Mouse (Mus musculus): ENCODE data around the gene Clk2. TPM values are rescaled to one million over a fixed set of nuclear protein-coding genes. Genes with fewer than 3 reads are reported as not detected.

Gene Clk2
- total RNA-seq, 2 experiments from 2014 or later, result 14.3 to 17.8 TPM

GRCm38 (mm10) chr3:89224796-89225195, 60.2 kb downstream of the Clk2 start:
- DNase-seq, result no peak

- DNase-seq, result no peak
Observed at GRCm38 (mm10) chr3:89225321-89225815, 60.8 kb downstream of the Clk2 start.

- DNase-seq, result no peak
Observed at GRCm38 (mm10) chr3:89225918-89226317, 61.3 kb downstream of the Clk2 start.

GRCm38 (mm10) chr3:89226361-89226760, 61.8 kb downstream of the Clk2 start:
- no peak for DNase-seq

Other genes starting within 250 kb of the Clk2 start
- gene Ash1l, start 214.2 kb upstream of the Clk2 start, total RNA-seq (2021), result 10 to 100 TPM; 37.3 to 40.2 TPM
- gene Dap3, start 213.6 kb upstream of the Clk2 start, total RNA-seq (2021), result 100 to 1,000 TPM; 146 to 156 TPM
- 10 to 100 TPM; 25.9 to 30.0 TPM for gene Rusc1, start 71.5 kb upstream of the Clk2 start, total RNA-seq (2021)
- not detected for gene Gm43738, start 63.7 kb upstream of the Clk2 start, total RNA-seq (2021)
- gene Fdps, start 62.8 kb upstream of the Clk2 start, total RNA-seq (2021), result 10 to 100 TPM; 24.2 to 25.6 TPM
- not detected for gene Pklr, start 28.7 kb upstream of the Clk2 start, total RNA-seq (2021)
- gene Hcn3, start 4.6 kb upstream of the Clk2 start, total RNA-seq (2021), result under 1 TPM; 0.30 to 0.62 TPM
- 10 to 100 TPM; 46.2 to 50.2 TPM for gene Scamp3, start 12.7 kb downstream of the Clk2 start, total RNA-seq (2021)
- gene Fam189b, start 18.3 kb downstream of the Clk2 start, total RNA-seq (2021), result 1 to 10 TPM; 3.7 to 4.7 TPM
- 10 to 100 TPM; 18.3 to 19.6 TPM for gene Gba, start 38.1 kb downstream of the Clk2 start, total RNA-seq (2021)
- 1 to 10 TPM; 2.8 to 5.8 TPM for gene Thbs3, start 50.4 kb downstream of the Clk2 start, total RNA-seq (2021)
- 10 to 100 TPM; 60.3 to 61.5 TPM for gene Mtx1, start 62.3 kb downstream of the Clk2 start, total RNA-seq (2021)
- gene Muc1, start 64.3 kb downstream of the Clk2 start, total RNA-seq (2021), result 1 to 10 TPM in 1 of 2 experiments, under 1 TPM in 1; 0.40 to 2.1 TPM
- 10 to 100 TPM; 64.8 to 89.2 TPM for gene Krtcap2, start 81.2 kb downstream of the Clk2 start, total RNA-seq (2021)
- gene Trim46, start 81.5 kb downstream of the Clk2 start, total RNA-seq (2021), result under 1 TPM; 0.37 to 0.98 TPM
- 10 to 100 TPM; 54.1 to 54.7 TPM for gene Dpm3, start 94.6 kb downstream of the Clk2 start, total RNA-seq (2021)
- gene Slc50a1, start 105.8 kb downstream of the Clk2 start, total RNA-seq (2021), result 10 to 100 TPM; 15.6 to 21.6 TPM
- gene Efna1, start 116.3 kb downstream of the Clk2 start, total RNA-seq (2021), result 10 to 100 TPM; 22.5 to 23.8 TPM
- not detected for gene Efna3, start 158.2 kb downstream of the Clk2 start, total RNA-seq (2021)
- under 1 TPM in 1 of 2 experiments, not detected in 1; 0.28 TPM for gene Efna4, start 173.2 kb downstream of the Clk2 start, total RNA-seq (2021)
- 10 to 100 TPM; 45.5 to 47.0 TPM for gene Adam15, start 185.2 kb downstream of the Clk2 start, total RNA-seq (2021)
- gene Dcst2, start 197.2 kb downstream of the Clk2 start, total RNA-seq (2021), result not detected
- not detected for gene Dcst1, start 200.5 kb downstream of the Clk2 start, total RNA-seq (2021)
- gene Zbtb7b, start 230.0 kb downstream of the Clk2 start, total RNA-seq (2021), result 10 to 100 TPM; 21.3 to 23.3 TPM
- 1 to 10 TPM in 1 of 2 experiments, not detected in 1; 1.0 TPM for gene Lenep, start 238.0 kb downstream of the Clk2 start, total RNA-seq (2021)
- 10 to 100 TPM; 59.5 to 63.8 TPM for gene Flad1, start 247.1 kb downstream of the Clk2 start, total RNA-seq (2021)